19 mouse cellular contexts compared by ENCODE assay signal in genomic region chr12:25530483-25530882, GRCm38 (mm10).
DNase-seq lines count a peak whose midpoint lies in the region; ATAC-seq and TF ChIP-seq lines count a peak whose summit lies in the region.
"Had no signal": no experiment of that assay in that cellular context is flagged by ENCODE, and none has a peak within 500 bp of the region (broad histone marks: within the 10 kb centered on the region; RNA-seq: fewer than 3 reads in every experiment).

No protein-coding gene starts in this region.

- H3K4me3 ChIP-seq in heart, embryonic 12.5 days = no peak overlapping the region
- no peak overlapping the region for H3K4me3 ChIP-seq in kidney, embryonic 14.5 days (ENCODE audit: low read length)
- no peak overlapping the region for H3K4me3 ChIP-seq in thymus, adult 2 months (ENCODE audit: control insufficient read depth, insufficient read depth, low read length)
- H3K4me3 ChIP-seq: left cerebral cortex, adult 2 months; limb, embryonic 10.5 days; liver, embryonic 12.5 days; lung, embryonic 15.5 days; stomach, embryonic 15.5 days had no signal

- peaks cover 17% of the 10 kb centered on the region; the same call in 1 of the 2 replicates for H3K4me1 ChIP-seq in heart, embryonic 12.5 days (replicated peaks)
- 0 out of 2 replicates have a peak, but pooled peaks cover 5% of the 10 kb centered on the region for H3K4me1 ChIP-seq in kidney, embryonic 14.5 days (ENCODE audit: control insufficient read depth, insufficient read depth, low read length)
- no peaks in the 10 kb centered on the region for H3K4me1 ChIP-seq in thymus, adult 2 months (replicated peaks; ENCODE audit: control insufficient read depth, insufficient read depth, low read length)
- H3K4me1 ChIP-seq: liver, embryonic 12.5 days; stomach, embryonic 15.5 days had no signal

- H3K27me3 ChIP-seq in heart, embryonic 12.5 days (replicated peaks) = no peaks in the 10 kb centered on the region
- H3K27me3 ChIP-seq in kidney, embryonic 14.5 days (ENCODE audit: control insufficient read depth, insufficient read depth, low read length) = no peaks in the 10 kb centered on the region
- no peaks in the 10 kb centered on the region for H3K27me3 ChIP-seq in thymus, adult 2 months (ENCODE audit: control insufficient read depth, insufficient read depth, low read length)
- H3K27me3 ChIP-seq: liver, embryonic 12.5 days; lung, embryonic 15.5 days; Patski; stomach, embryonic 15.5 days had no signal

- WGBS in heart, embryonic 12.5 days = 78% methylated on average over 3 of the region's 3 CpGs
- 84% methylated on average over 3 of the region's 3 CpGs for WGBS in kidney, embryonic 14.5 days
- WGBS in thymus, adult 2 months = 97% methylated on average over 3 of the region's 3 CpGs

- no peak overlapping the region for H3K4me2 ChIP-seq in heart, embryonic 12.5 days
- no peak overlapping the region for H3K4me2 ChIP-seq in kidney, embryonic 14.5 days (replicated peaks; ENCODE audit: low read depth, low read length)
- H3K4me2 ChIP-seq: heart, embryonic 11.5 days; liver, embryonic 12.5 days; lung, embryonic 15.5 days; stomach, embryonic 15.5 days had no signal

- no peaks in the 10 kb centered on the region for H3K36me3 ChIP-seq in heart, embryonic 12.5 days
- no peaks in the 10 kb centered on the region for H3K36me3 ChIP-seq in kidney, embryonic 14.5 days (ENCODE audit: control insufficient read depth, insufficient read depth, low read length)
- H3K36me3 ChIP-seq in thymus, adult 2 months (ENCODE audit: control insufficient read depth, insufficient read depth, low read length) = no peaks in the 10 kb centered on the region
- H3K36me3 ChIP-seq: limb, embryonic 10.5 days; liver, embryonic 12.5 days; lung, embryonic 15.5 days; stomach, embryonic 15.5 days had no signal

- H3K27ac ChIP-seq in heart, embryonic 12.5 days (ENCODE audit: poor library complexity, severe bottlenecking) = no peak overlapping the region
- H3K27ac ChIP-seq in kidney, embryonic 14.5 days (ENCODE audit: low read depth, low read length) = no peak overlapping the region
- H3K27ac ChIP-seq in thymus, adult 2 months (ENCODE audit: control insufficient read depth, insufficient read depth, low read length) = no peak overlapping the region
- H3K27ac ChIP-seq: left cerebral cortex, adult 2 months; limb, embryonic 10.5 days; liver, embryonic 12.5 days; lung, embryonic 15.5 days; stomach, embryonic 15.5 days had no signal

- no peak for ATAC-seq in heart, embryonic 12.5 days (ENCODE audit: insufficient number of reproducible peaks, low FRiP score)
- no peak for ATAC-seq in kidney, embryonic 14.5 days (ENCODE audit: low FRiP score, low TSS enrichment)
- ATAC-seq: activated CD4-positive, CD25-positive, alpha-beta regulatory T cell, adult 4 months; liver, embryonic 12.5 days; Patski had no signal

- H3K9me3 ChIP-seq in heart, embryonic 12.5 days (replicated peaks) = no peaks in the 10 kb centered on the region
- no peaks in the 10 kb centered on the region for H3K9me3 ChIP-seq in kidney, embryonic 14.5 days (ENCODE audit: control insufficient read depth, low read length)
- H3K9me3 ChIP-seq: limb, embryonic 10.5 days; liver, embryonic 12.5 days; lung, embryonic 15.5 days; stomach, embryonic 15.5 days had no signal

- no peak overlapping the region for H3K9ac ChIP-seq in heart, embryonic 12.5 days
- H3K9ac ChIP-seq in kidney, embryonic 14.5 days (ENCODE audit: low read depth, low read length) = no peak overlapping the region
- H3K9ac ChIP-seq: liver, embryonic 12.5 days; lung, embryonic 15.5 days; stomach, embryonic 15.5 days had no signal

- TF ChIP-seq CTCF in thymus, adult 2 months (IDR thresholded peaks at IDR 0.05; ENCODE audit: borderline replicate concordance, control insufficient read depth, extremely low read depth, insufficient read depth, low read length, poor library complexity) = no peak

- DNase-seq in heart, adult 11 months = peak; percentile 79
- DNase-seq in kidney, postnatal 14 days = peak; percentile 32
- DNase-seq in 3T3-L1 (ENCODE audit: low read depth, low spot score) = peak; percentile 57
- DNase-seq in adrenal gland, postnatal 14 days = peak; percentile 48
- no peak for DNase-seq in thymus, adult 2 months
- DNase-seq: B cell, adult 2 months; cerebellum, adult 2 months; gastrocnemius, postnatal 10 days; thymus, postnatal 14 days had no signal

- TF ChIP-seq POLR2A in thymus, adult 2 months (IDR thresholded peaks at IDR 0.05; ENCODE audit: control insufficient read depth, extremely low read depth, insufficient read depth, low read length, poor library complexity) = no peak
